Mouse (Mus musculus) thymus, postnatal 10 days (tissue): ENCODE results near the gene Serpind1.

Source experiments
- DNase-seq, 2 experiments: peaks; one replicate each; pipeline ENCODE4 v3.0.0; 2021; ENCODE audit warnings: low spot score in 2 of 2

Gene Serpind1

DNA sequence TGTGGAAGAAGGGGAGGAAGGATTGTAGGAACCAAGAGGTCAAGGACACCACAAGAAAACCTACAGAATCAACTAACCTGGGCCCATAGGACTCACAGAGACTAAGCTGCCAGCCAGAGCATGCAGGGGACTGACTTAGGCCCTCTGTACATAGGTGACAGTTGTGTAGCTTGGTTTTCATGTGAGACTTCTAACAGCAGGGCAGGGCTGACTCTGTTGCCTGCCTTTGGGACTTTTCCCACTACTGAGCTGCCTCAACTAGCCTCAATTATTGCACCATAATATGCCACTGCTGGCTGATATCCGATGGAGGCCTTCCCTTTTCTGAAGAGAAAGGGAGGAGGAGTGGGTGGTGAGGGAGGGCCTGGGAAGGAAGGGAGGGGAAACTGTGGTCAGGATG is 15.6 kb downstream of the Serpind1 start:
- no peak for DNase-seq

DNA sequence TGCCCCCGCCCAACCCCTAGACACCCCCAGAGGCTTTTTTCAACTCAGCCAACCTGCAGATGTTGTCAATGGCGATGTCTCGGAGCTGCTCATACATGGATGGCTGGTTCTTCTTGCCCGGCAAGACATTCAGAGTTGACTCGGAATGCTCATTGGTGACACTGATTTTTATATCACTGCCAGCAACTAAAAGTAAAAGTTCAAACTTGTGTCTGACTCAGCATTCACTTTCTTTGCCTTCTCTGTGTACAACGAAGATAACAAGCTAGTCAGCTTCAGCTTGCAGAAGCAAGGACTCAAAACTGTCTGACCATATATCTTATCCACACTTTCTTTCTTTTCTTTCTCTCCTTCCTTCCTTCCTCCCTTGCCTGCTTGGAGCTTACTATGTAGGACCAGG is 24.9 kb downstream of the Serpind1 start:
- no peak for DNase-seq

DNA sequence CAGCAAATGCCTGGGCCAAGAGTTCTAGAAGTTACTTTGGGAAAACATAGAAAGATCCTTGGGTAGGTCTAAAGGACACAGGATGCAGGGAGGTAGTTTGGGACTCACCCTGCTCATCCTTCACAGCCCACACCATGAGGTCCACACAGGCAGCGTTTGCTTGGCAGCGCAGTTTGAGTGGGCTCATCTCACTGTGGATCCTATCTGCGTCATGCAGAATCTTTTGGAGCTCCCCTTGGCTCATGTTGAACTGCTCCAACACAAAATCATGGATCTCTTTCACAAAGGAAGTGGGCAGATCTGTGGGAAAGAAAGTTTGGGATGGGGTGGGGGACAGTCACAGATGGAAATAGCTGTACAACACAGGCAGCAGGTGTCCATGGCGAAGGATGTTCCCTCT is 27.6 kb downstream of the Serpind1 start:
- no peak for DNase-seq

DNA sequence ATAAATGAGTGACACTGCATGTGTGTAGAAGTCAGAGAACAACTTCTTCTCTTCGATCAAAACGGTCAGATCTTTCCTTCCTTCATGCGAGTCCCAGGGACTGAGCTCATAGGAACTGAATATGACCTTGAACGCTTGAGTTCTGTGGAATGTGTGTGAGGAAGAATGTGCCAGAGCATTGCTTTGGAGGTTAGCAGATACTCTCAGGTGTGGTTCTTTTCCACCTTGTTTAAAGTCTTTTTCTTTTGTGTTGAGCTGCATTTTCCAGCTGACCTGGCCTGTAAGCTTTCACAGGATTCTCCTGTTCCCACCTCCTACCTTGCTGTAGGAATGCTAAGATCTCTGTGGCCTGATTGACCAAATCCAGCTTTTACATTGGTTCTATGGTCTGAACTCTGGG is 51.1 kb downstream of the Serpind1 start:
- DNase-seq, result no peak

DNA sequence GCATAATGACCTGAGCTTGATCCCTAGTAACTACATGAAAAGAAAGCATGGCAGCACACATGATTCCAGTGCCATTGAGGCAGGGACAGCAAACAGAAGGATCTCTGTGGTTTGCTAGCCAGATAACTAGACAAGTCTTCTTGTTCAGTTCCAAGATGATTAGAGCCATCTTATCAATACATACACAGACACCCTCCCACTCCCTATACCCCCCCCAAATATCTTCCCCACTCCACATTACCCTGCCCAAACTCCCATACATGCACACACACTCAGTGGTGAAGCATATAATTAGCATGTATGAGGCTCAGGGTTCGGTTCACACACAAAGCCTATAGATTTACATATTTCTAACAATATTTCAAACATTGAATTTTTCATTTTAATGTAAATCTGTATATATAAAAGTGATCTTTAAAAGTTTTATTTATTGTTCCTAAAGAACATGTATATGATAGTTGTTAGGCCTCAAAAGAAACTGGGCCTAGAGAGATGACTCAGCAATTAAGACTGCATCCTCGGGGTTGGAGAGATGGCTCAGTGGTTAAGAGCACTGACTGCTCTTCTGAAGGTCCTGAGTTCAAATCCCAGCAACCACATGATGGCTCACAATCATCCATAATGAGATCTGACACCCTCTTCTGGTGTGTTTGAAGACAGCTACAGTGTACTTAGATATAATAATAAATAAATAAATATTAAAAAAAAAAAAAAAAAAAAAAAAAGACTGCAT is 52.6 kb downstream of the Serpind1 start:
- DNase-seq, result no peak

GRCm38 (mm10) chr16:17392784-17393183 is 61.6 kb downstream of the Serpind1 start:
- no peak for DNase-seq
